Comparison of ENCODE assay signal across 8 mouse cellular contexts in genomic region chr17:25808789-25809605, GRCm38 (mm10). TPM values are rescaled to one million over a fixed set of nuclear protein-coding genes. Genes with fewer than 3 reads are reported as not detected.
DNase-seq lines count a peak whose midpoint lies in the region; ATAC-seq lines count a peak whose summit lies in the region.

Gene Fbxl16, plus strand, starts transcription at chr17:25809085.

- intact Hi-C loops in left cerebral cortex, postnatal 4 days (cut with DNase I): no loop called here

- H3K4me1 ChIP-seq in erythroblast, embryonic 14.5 days (ENCODE audit: control insufficient read depth): peaks cover 11% of the 10 kb centered on the region
- peaks cover 39% of the 10 kb centered on the region for H3K4me1 ChIP-seq in midbrain, embryonic 12.5 days

- under 1% methylated on average over 84 of the region's 100 CpGs for WGBS in midbrain, embryonic 12.5 days

- H3K4me2 ChIP-seq in midbrain, embryonic 12.5 days (replicated peaks): peak within 1 kb of the TSS; percentile 79

- no peaks in the 10 kb centered on the region for H3K36me3 ChIP-seq in erythroblast, embryonic 14.5 days (ENCODE audit: control insufficient read depth)
- H3K36me3 ChIP-seq in midbrain, embryonic 12.5 days: no peaks in the 10 kb centered on the region

- peaks cover 81% of the 10 kb centered on the region for H3K27me3 ChIP-seq in erythroblast, embryonic 14.5 days (ENCODE audit: control insufficient read depth)
- peaks cover 19% of the 10 kb centered on the region for H3K27me3 ChIP-seq in midbrain, embryonic 12.5 days

- peak within 1 kb of the TSS; percentile 96 for H3K9ac ChIP-seq in midbrain, embryonic 12.5 days (replicated peaks)

- peaks cover 4% of the 10 kb centered on the region; the same call in 1 of the 2 replicates for H3K9me3 ChIP-seq in erythroblast, embryonic 14.5 days (ENCODE audit: control insufficient read depth, low read length)
- H3K9me3 ChIP-seq in midbrain, embryonic 12.5 days: no peaks in the 10 kb centered on the region

- peak within 1 kb of the TSS; percentile 98 for H3K27ac ChIP-seq in midbrain, embryonic 12.5 days (replicated peaks)

- H3K4me3 ChIP-seq in erythroblast, embryonic 14.5 days (replicated peaks): peak within 1 kb of the TSS; percentile 28
- H3K4me3 ChIP-seq in midbrain, embryonic 12.5 days: peak within 1 kb of the TSS; percentile 85

- peak; percentile 94 to 97 for DNase-seq in cerebellum, postnatal 36 days
- peak; percentile 55 for DNase-seq in gastrocnemius, postnatal 25 days
- peak; percentile 75 for DNase-seq in kidney, adult 11 months
- peak; percentile 92 for DNase-seq in left cerebral cortex, postnatal 4 days
- peak; percentile 92 for DNase-seq in telencephalon, adult 2 months (ENCODE audit: low read depth, low spot score)

- no peak for ATAC-seq in erythroblast, adult 5-6 weeks (replicated peaks; ENCODE audit: low FRiP score, poor library complexity, severe bottlenecking)
- peak; percentile 81 for ATAC-seq in midbrain, embryonic 12.5 days (ENCODE audit: low FRiP score, low read depth)

RNA-seq across cellular contexts. Expression of gene Fbxl16, which starts in this region (rescaled TPM):
- not detected in 2 replicates for polyA plus RNA-seq in erythroblast, embryonic 14.5 days (2012)
- not detected in 2 replicates for total RNA-seq in erythroblast, adult 5-6 weeks (2015; ENCODE audit: low replicate concordance)
- total RNA-seq in erythroblast, adult 5-6 weeks (2017; ENCODE audit: low replicate concordance): 0.17 TPM in 1 of 2 replicates, not detected in the other
- 1 to 10 TPM; 1.5 to 1.7 TPM for total RNA-seq in gastrocnemius, postnatal 25 days (2021)
- total RNA-seq in left cerebral cortex, postnatal 4 days (2021): 100 to 1,000 TPM; 130 to 132 TPM
- 24.8 and 29.4 TPM in 2 replicates for polyA plus RNA-seq in midbrain, embryonic 12.5 days (2016; fragmentation: Nextera tagmentation; extraction: Ambion mirVana)

Comparison
In these comparisons a context has a peak if more than half of its experiments do, and no peak if none do; other contexts are left out.
1. RNA of gene Fbxl16 (total RNA-seq): 130 to 132 TPM in left cerebral cortex, postnatal 4 days; 1.5 to 1.7 TPM in gastrocnemius, postnatal 25 days and 0.17 TPM in erythroblast, adult 5-6 weeks; every median in the first group is over 10 times any median in the second.
2. RNA of gene Fbxl16 (polyA plus RNA-seq): 24.8 to 29.4 TPM in midbrain, embryonic 12.5 days; not detected in erythroblast, embryonic 14.5 days; every median in the first group is over 10 times any median in the second.
3. Peak in every context shown above with its lines, with median percentiles within 50 percentile points of each other: DNase-seq.